Mouse (Mus musculus) adrenal gland, postnatal 14 days (tissue): ENCODE results near the gene Ppfia4. TPM values are rescaled to one million over a fixed set of nuclear protein-coding genes. Genes with fewer than 3 reads are reported as not detected.
"Not testable (repeated sequence)": the region's sequence is repeated elsewhere in the genome, so short reads cannot be mapped to it uniquely, and the experiment has no call there.

Source experiments
- DNase-seq: peaks from one replicate; pipeline ENCODE4 v3.0.0; 2021; ENCODE audit warnings: mixed read lengths
- total RNA-seq: library from RNA; stranded (reverse); gene quantifications from 2 replicates; pipeline ENCODE4 v1.2.3, GENCODE M21; 2021

Gene Ppfia4
- total RNA-seq, 1 experiment from 2014 or later: 0.67 TPM

DNA sequence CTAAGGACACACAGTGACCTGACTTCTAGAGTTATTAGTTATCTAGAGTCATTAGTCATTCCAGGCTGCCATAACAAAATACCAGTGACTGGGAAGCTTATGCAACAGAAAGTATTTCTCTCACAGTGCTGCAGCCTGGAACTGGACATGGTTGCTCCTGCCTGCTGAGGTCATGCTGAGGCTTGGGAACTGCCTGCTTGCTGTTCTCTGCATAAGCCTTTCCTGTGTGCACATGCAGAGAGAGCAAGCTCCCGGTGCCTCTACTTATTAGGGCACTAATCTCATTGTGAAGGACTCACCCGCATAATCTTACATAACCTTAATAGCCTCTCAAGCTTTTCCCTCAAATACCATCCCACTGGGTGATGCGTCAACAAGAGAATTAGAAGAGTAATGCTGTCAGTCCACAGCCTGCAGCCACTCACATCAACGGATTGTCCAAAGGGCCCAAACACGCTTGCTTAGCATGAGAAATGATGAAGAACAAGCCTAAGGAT lies 59.9 kb downstream of the Ppfia4 start:
- DNase-seq: no peak

DNA sequence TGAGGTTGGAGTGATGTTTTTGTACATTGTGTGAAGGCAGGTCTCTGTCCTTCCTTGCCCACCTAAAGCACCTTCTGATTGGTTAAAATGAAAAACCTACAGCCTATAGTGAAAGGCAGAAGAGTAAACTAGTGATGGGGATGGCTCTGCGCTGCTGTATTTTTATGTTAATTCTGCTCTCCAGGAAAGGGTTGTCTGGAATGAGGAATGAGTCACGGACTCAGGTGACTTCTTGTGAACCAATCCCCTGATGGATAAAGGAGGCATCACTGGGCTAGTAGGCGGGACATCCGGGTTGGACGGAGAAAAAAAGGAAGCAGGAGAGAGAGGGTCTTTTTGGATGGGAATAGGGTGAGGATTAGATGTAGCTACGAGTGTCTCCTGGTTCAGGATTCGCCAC lies 62.7 kb downstream of the Ppfia4 start:
- no peak for DNase-seq

DNA sequence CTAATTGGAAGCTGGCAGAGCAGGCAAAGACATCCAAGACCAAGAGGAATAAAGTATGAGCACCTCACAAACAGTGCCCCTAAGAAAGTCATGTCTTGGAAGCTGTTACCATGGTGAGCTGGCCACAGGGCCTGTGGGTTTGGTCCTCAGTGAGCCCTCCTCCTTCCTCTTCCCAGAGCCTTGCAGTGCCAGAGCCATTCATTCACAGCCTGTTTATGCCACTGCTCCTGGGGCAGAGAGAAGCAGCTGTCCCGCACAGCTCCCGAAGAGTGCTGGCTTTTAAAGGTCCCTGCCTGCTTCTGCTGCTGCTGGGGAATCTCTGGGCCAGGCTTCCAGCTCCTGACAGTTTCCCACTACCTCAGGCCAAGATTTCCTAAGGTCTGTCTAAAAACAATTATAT lies 66.9 kb downstream of the Ppfia4 start:
- DNase-seq: no peak

DNA sequence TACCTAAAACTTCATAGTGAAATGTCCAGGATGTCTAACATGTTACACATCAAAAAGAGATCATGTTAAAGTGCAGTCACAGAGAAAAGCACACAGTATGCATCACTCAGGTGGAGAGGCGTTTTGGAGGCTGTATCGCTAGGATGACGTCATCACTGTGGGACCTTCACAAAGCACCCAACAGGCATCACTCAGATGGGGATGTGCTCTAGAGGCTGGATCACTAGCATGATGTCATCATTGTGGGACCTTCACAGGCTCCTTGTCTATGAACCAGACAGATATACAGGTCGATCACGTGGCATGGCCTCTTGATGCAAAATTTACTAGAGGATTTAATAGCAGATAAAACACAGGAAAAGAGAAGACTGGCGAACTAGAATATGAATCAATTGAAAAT lies 68.4 kb downstream of the Ppfia4 start:
- no peak for DNase-seq

DNA sequence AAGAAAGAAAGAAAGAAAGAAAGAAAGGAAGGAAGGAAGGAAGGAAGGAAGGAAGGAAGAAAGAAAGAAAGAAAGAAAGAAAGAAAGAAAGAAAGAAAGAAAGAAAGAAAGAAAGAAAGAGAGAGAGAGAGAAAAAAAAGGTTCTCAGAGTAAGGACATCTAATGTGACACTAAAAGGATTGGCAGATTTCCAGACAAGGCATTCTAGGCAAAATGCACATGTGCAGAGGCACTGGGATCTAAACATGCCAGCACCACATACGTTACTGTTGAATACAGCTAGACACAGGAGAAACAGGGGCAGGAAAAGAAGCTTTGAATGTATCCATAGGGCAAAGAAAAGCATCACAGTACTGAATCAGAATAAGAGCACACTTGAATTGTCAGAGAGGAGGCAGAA lies 83.0 kb downstream of the Ppfia4 start:
- DNase-seq: not testable (repeated sequence)

Other genes starting within 250 kb of the Ppfia4 start
- not detected in 2 replicates for gene Chit1, start 221.7 kb downstream of the Ppfia4 start, total RNA-seq
- gene Chil1, start 150.8 kb downstream of the Ppfia4 start, total RNA-seq: 1.1 and 1.2 TPM in 2 replicates
- gene Mybph, start 139.5 kb downstream of the Ppfia4 start, total RNA-seq: not detected in 2 replicates
- 78.9 and 91.9 TPM in 2 replicates for gene Adora1, start 97.5 kb downstream of the Ppfia4 start, total RNA-seq
- not detected in 2 replicates for gene Myog, start 42.9 kb downstream of the Ppfia4 start, total RNA-seq
- 39.7 and 50.9 TPM in 2 replicates for gene Tmem183a, start 29.1 kb upstream of the Ppfia4 start, total RNA-seq
- not detected in 2 replicates for gene 4933406M09Rik, start 53.0 kb upstream of the Ppfia4 start, total RNA-seq
- 27.4 and 28.0 TPM in 2 replicates for gene Cyb5r1, start 72.6 kb upstream of the Ppfia4 start, total RNA-seq
- gene Adipor1, start 82.5 kb upstream of the Ppfia4 start, total RNA-seq: 119 and 126 TPM in 2 replicates
- gene Klhl12, start 122.6 kb upstream of the Ppfia4 start, total RNA-seq: 18.6 and 19.5 TPM in 2 replicates
- gene Rabif, start 161.7 kb upstream of the Ppfia4 start, total RNA-seq: 26.4 and 29.9 TPM in 2 replicates
- not detected in 2 replicates for gene Mgat4e, start 216.8 kb upstream of the Ppfia4 start, total RNA-seq
- gene Kdm5b, start 227.2 kb upstream of the Ppfia4 start, total RNA-seq: 42.0 and 44.0 TPM in 2 replicates